Mouse (Mus musculus) natural killer cell, adult 2 months (primary cell): ENCODE data around the gene Smg9.

Experiments used
- DNase-seq, 2 experiments: peaks; one replicate each; pipeline ENCODE4 v3.0.0; 2022; ENCODE audit warnings: low spot score in 2 of 2

Smg9 gene

GRCm38 (mm10) chr7:24399256-24400081 lies at the start of gene Smg9:
TSS of gene Smg9 (plus strand) at chr7:24399619.
- peak; percentile 96 to 98 for DNase-seq

DNA sequence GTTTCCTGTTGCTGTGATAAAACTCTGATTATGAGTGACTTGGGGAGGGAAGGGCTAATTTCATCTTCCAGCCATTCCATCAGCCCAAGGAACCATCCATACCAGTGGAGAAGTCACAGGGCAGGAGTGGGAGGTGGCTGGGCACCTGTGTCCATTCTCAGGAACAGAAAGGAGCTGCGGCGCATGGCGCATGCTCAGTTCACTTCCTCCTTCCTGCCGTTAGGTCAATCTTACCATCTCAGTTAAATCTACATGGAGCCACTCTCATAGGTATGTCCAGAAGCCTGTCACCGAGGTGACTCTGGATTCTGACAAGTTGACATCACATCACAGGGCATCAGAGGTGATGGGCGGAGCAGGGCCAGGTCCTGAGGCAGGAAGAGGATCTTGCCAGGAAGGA lies 43.8 kb upstream of the Smg9 start:
- no peak for DNase-seq

DNA sequence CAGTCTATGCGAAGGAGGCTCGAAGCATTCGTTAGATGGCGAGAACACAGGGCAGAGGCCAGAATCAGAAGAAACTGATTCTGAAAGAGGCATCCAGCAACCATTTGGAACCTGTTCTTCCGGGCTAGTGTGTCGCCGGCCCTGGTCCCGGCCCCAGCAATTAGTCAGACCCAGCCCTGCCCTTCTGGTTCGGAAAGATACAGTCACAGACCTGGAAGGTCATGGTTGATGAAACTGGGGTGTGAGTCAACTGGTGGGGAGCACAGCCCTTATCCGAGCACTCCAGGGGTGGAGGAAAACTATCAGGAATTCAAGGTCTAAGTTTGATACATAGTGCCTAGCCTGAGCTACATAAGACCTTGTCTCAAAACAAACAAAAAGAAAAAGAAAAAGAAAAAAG lies 43.3 kb upstream of the Smg9 start:
- no peak for DNase-seq

GRCm38 (mm10) chr7:24357899-24358298 lies 41.5 kb upstream of the Smg9 start:
- no peak for DNase-seq

DNA sequence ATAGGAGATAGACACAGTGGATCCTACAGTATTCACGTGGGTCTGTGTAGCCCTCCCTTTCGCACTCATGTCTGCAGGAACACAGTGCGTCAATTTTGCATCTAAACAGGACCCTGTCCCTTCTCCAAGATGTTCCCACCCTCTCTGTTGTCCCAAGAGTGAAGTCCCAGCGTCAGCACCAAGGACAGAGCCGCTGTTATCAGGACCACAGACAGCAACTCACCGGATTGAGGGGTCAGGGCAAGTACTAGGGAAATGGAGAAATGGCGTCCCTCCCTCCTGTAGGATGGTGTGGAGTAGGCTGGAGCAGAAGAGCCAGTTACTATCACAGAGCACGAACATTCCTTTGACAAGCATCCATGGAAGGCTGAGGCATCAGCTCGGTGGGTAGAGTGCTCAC lies 40.1 kb upstream of the Smg9 start:
- DNase-seq, result no peak

DNA sequence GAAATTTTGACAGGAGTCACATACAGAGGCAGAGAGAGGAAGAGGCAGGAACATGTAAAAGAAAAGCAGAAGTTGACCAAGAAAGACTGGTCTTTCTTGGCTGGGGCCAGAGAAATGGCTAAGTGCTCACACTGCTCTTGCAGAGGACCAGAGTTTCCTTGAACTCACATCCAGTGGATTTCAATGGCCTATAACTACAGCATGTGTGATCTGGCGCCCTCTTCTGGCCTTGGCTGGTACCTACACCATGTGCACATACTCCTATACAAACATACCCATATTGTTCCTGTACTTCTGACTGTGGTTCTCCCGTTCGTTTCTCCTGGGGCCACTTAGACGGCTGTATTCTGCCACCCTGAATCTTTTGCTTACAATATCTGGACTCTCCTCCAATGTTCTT lies 38.4 kb upstream of the Smg9 start:
- DNase-seq, result no peak

GRCm38 (mm10) chr7:24363228-24363627 lies 36.2 kb upstream of the Smg9 start:
- DNase-seq, result peak in 1 of 2 experiments; percentile 40

DNA sequence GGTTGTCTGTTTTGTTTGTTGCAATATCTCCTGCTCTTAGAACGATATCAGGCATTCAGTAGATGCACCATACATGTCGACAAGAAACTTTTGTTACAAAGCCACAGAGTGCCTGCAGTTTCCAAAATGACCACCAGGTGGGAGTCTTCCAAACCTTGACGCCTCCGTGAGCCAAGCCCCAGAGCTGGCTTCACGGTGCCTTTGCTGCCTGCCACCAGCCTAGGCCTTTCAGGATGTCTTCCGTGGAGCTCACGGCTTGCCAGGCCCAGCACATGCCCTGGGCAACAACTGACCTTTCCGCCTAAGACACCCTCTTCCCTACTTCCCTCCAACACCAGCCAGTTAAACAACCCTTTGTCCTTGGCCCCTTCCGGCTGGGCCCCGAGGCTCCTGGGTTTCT lies 34.6 kb upstream of the Smg9 start:
- DNase-seq, result peak; percentile 79 to 87

DNA sequence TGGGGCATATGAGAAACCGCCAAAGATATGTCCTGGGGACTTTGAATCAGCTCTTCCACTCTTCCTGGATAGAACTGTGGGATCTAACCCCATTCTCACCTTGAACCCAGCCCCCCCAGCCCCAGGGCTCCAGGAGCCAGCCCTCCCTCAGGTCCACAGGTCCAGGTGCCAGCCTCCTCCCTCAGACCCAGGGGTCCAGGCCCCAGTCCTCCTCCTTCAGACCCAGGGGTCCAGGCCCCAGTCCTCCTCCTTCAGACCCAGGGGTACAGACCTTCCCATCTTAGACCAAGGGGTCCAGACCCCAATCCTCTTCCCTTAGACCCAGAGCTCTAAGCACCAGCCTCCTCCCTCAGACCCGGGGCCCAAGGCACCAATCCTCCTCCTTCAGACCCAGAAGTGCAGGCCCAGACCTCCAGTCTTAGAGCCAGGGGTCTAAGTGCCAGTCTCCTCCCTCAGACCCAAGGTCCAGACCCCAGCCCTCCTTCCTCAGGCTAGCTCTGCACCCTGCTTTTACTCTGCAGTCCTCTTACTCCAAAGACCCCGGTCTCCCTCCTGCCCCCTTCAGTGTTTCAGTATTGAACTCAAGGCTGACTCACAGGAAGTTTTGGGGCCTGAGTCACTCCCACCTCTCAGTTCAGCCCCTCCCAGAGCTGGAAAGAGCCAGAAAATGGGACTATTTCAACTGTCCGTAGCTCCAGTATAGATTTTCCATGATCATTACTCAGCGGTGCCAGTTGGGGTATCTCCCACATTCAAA lies 34.0 kb upstream of the Smg9 start:
- DNase-seq, result no peak

DNA sequence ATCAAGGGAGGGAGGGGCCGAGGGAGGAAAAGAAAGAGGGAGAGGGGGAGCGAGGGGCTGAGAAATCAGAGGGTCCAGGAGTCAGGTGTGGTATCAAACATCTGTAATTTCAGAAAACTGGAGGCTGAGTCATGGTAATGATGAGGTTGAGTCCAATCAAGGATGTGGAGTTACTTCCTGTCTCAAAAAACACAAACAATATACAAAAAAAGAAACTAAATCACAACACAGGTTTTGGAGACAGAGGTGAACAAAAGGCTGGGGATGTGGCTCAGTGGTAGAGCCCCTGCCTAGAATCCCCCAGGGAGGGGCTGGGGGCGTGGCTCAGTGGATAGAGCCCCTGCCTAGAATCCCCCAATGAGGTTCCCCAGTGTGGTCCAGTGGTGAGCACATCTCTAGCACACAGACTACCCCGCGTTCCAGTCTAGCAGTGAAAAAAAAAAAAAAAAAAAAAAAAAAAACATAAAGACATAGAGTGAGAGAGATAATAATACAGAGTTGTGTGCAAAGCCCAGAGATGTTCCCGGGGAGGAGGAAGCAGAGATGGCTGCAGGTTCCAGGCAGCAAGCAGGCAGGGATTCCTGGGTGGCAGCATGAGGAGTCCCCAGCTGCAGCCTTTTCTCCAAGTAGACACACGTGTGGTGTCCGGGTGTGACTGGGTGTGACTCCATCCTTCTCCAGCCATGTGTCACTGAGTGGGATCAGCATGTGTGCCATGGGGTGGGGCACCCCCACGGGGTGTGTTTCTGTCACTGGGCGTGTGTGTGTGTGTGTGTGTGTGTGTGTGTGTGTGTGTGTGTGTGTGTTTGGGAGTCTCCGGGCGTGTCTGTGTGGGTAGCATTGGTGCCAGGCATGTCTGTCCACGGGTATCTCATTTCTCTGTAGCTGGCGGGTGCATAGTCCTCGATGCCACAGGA lies 32.4 kb upstream of the Smg9 start:
- DNase-seq, result no peak

- DNase-seq, result no peak
Observed at GRCm38 (mm10) chr7:24368226-24368625, 31.2 kb upstream of the Smg9 start.

GRCm38 (mm10) chr7:24368946-24369345 lies 30.5 kb upstream of the Smg9 start:
- no peak for DNase-seq

DNA sequence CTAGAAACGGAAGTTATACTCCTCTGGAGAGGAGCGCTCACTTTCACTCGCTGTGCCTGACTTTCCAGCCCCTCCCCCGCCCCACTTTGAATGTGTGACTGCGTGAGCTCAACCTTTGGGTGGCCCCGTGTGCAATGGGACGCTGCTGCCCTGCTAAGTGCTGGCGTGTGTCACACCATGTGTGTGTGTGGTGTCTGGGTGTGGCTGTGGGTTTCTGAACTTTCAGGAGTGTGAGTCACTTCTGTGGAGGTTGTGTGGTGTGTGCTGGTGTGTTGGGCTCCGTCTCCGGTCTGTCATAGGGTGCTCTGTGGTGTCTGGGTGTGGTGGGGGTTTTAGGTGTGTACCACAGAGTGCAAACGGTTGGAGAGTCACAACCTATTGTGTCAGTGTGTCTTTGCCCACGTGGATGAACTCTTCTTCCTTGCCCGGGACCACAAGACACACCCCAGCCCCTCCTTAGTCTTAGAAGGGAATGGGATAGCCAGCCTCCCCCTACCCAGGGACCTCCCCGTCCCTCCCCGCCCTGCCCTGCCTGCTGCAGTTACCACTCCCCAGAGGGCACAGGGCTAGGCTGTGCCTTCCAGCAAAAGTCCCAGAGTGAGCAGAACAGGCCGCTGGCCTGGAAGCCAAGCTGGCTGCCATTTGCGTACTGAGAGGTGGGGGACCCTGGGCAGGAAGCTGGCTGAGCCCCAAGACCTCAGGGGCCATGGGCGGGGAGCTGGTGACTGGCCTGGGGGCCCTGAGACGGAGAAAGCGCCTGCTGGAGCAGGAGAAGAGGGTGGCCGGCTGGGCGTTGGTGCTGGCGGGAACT lies 29.5 kb upstream of the Smg9 start, which contains the start of gene Kcnn4:
Gene Kcnn4, plus strand, starts transcription at position 533 of the 811 bp plus-strand sequence.
- peak; percentile 85 to 86 for DNase-seq

DNA sequence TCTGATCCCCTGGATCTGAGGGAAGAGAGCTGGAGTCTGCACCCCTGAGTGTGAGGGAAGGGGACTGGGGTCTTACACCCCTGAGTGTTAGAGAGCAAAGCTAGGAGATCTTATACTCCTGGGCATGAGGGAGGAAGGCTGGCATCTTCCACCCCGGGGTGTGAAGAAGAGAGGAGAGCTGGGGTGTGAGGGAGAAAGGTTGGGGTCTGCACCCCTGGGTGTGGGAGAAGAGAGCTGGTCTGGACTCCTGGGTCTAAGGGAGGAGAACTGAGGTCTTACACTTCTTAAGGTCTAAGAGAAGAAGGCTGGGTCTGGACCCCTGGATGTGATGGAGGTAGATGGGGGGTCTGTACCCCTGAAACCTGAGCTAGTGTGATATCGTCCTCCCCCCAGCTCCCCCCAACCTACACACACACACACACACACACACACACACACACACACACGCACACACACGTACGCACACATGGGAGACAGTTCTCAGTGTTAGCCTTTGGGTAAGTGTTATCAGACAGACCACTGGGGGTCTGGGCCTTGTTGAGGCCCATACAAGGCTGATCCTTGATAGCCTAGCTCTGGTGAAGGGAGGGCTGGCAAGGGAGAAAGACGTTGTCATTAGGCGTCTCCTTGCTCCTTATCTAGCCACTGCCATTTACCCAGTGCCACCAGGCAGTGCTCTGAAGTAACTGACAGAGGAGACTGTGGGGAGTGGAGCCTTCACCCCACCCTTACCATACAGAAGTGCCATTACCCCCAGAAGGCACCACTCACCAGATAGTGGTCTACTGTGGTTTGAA lies 28.2 kb upstream of the Smg9 start:
- no peak for DNase-seq

- no peak for DNase-seq
Observed at GRCm38 (mm10) chr7:24371809-24372145, 27.6 kb upstream of the Smg9 start.

GRCm38 (mm10) chr7:24372300-24372699 lies 27.1 kb upstream of the Smg9 start:
- no peak for DNase-seq

GRCm38 (mm10) chr7:24372786-24373185 lies 26.6 kb upstream of the Smg9 start:
- no peak for DNase-seq

DNA sequence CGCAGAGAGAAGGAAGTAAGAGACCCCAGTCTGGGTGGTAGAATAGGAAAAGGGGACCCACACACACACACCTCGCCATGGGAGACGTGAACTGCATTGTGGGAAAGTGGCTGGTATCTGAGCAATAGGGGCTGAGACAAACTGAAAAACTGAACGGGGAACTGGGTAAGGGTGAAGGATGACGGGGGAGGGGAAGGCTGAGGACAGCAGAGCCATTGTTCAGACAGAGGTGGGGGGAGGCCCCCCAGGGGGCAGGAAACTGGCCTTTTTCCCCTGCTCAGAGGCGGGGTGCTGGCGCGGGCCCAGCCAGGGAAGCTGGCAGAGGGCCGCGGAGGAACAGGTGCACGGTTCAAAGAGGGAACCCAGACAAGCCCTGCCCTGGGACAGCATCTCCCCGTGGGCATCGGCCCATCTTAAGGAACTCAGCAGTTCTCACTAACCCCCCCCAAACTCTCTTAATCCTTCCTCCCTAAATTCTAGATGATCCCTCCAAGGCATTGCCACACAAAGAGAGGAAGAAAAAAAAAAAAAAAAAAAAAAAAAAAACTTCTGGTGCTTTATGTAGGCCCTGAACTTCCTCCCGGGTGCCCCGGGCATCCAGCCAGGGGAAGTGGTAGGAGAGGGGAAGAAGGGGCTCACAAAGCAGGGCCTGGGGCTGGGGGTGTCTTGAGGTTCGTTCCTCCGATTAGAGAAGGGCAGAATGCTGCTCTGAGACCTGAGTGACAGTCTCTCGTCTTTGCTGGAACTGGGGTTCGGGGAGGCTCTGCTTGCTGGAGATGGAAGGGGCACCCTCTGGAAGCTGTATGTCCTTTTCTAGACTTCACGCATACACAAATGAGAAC lies 25.7 kb upstream of the Smg9 start:
- DNase-seq, result peak in 1 of 2 experiments; percentile 63

GRCm38 (mm10) chr7:24376456-24376855 lies 23.0 kb upstream of the Smg9 start:
- no peak for DNase-seq
